Mouse (Mus musculus): ENCODE measurements at regions not wholly inside any gene's neighbourhood (a gene's known extent, or its start where the extent isn't known, plus 50 kb on each side); places are given as distances from the start of the nearest gene placed in this dataset.
A peak's percentile ranks its signal among the peaks of the same experiment; 100 is the strongest.

GRCm38 (mm10) chr2:53276435-53276834, 84.9 kb downstream of the Arl6ip6 start:
- Histone ChIP-seq H3K36me3 (ENCODE audit: control insufficient read depth, insufficient read depth, low read length) (no peaks in the 10 kb centered on the region), H3K9ac (ENCODE audit: low read depth, low read length) (no peak overlapping the region), H3K4me3 (ENCODE audit: low read length) (no peak overlapping the region), H3K9me3 (ENCODE audit: control insufficient read depth, low read length) (no peaks in the 10 kb centered on the region), H3K4me2 (ENCODE audit: low read depth, low read length) (no peak overlapping the region), H3K27me3 (replicated peaks; ENCODE audit: control insufficient read depth, insufficient read depth, low read length) (no peaks in the 10 kb centered on the region), H3K27ac (ENCODE audit: low read length) (no peak overlapping the region), H3K4me1 (ENCODE audit: control insufficient read depth, insufficient read depth, low read length) (no peaks in the 10 kb centered on the region)
- no peak for ATAC-seq
- 51% methylated on average over 1 of the region's 1 CpGs for WGBS

DNA sequence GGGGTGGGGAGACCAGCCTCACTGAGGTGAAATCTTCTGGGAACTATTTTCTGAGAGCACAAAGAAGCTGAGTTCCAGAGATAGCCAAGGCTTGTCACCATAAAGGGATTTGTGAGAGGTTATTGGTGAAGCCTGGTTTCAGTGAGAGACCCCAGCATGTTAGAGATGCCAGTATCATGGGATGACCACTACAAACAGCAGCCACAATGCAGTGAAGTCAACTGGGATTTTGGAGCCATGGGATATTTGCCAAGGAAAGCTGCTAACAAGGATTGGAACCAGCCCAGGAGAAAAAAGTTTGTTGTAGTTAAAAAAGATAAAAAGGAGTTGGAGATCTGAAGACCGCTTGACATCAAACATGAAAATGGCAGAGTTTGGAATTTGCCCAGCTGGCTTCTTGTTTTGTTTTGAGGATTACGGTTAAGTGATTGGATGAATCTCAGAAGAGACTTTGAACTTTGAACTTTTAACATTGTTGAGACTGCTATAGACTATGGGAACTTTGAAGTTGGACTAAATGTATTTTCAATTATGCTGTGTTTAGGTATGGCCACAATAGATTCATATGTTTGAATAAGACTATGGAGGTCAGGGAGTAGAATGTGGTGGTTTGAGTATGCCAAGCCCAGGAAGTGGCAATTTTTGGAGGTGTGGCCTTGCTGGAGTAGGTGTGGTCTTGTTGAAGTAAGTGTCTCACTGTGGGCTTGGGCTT, 110.3 kb downstream of the Arl6ip6 start:
- Histone ChIP-seq H3K4me3 (ENCODE audit: low read length) (no peak overlapping the region), H3K27me3 (replicated peaks; ENCODE audit: control insufficient read depth, insufficient read depth, low read length) (no peaks in the 10 kb centered on the region), H3K27ac (ENCODE audit: low read length) (no peak overlapping the region), H3K9me3 (ENCODE audit: control insufficient read depth, low read length) (no peaks in the 10 kb centered on the region), H3K4me2 (ENCODE audit: low read depth, low read length) (no peak overlapping the region), H3K9ac (ENCODE audit: low read depth, low read length) (no peak overlapping the region), H3K36me3 (ENCODE audit: control insufficient read depth, insufficient read depth, low read length) (no peaks in the 10 kb centered on the region), H3K4me1 (ENCODE audit: control insufficient read depth, insufficient read depth, low read length) (no peaks in the 10 kb centered on the region)
- ATAC-seq = no peak
- 80% methylated on average over 2 of the region's 2 CpGs for WGBS

- H3K9ac ChIP-seq (ENCODE audit: low read depth, low read length) = no peak overlapping the region
- no peaks in the 10 kb centered on the region for H3K4me1 ChIP-seq (ENCODE audit: control insufficient read depth, insufficient read depth, low read length)
- H3K36me3 ChIP-seq (ENCODE audit: control insufficient read depth, insufficient read depth, low read length) = no peaks in the 10 kb centered on the region
- H3K4me2 ChIP-seq (ENCODE audit: low read depth, low read length) = no peak overlapping the region
- ATAC-seq = no peak
- H3K27ac ChIP-seq (ENCODE audit: low read length) = no peak overlapping the region
- H3K27me3 ChIP-seq (replicated peaks; ENCODE audit: control insufficient read depth, insufficient read depth, low read length) = no peaks in the 10 kb centered on the region
- H3K9me3 ChIP-seq (ENCODE audit: control insufficient read depth, low read length) = no peaks in the 10 kb centered on the region
- 35% methylated on average over 6 of the region's 6 CpGs for WGBS
- no peak overlapping the region for H3K4me3 ChIP-seq (ENCODE audit: low read length)
Measured at GRCm38 (mm10) chr2:53330680-53331079, 139.2 kb downstream of the Arl6ip6 start.

- H3K27ac ChIP-seq (ENCODE audit: low read length) = no peak overlapping the region
- no peaks in the 10 kb centered on the region for H3K9me3 ChIP-seq (ENCODE audit: control insufficient read depth, low read length)
- no peaks in the 10 kb centered on the region for H3K4me1 ChIP-seq (ENCODE audit: control insufficient read depth, insufficient read depth, low read length)
- no peaks in the 10 kb centered on the region for H3K27me3 ChIP-seq (replicated peaks; ENCODE audit: control insufficient read depth, insufficient read depth, low read length)
- ATAC-seq = no peak
- no peak overlapping the region for H3K4me3 ChIP-seq (ENCODE audit: low read length)
- WGBS = 45% methylated on average over 2 of the region's 2 CpGs
- no peak overlapping the region for H3K4me2 ChIP-seq (ENCODE audit: low read depth, low read length)
- H3K9ac ChIP-seq (ENCODE audit: low read depth, low read length) = no peak overlapping the region
- H3K36me3 ChIP-seq (ENCODE audit: control insufficient read depth, insufficient read depth, low read length) = no peaks in the 10 kb centered on the region
Measured at GRCm38 (mm10) chr2:53359026-53359425, 167.5 kb downstream of the Arl6ip6 start.

DNA sequence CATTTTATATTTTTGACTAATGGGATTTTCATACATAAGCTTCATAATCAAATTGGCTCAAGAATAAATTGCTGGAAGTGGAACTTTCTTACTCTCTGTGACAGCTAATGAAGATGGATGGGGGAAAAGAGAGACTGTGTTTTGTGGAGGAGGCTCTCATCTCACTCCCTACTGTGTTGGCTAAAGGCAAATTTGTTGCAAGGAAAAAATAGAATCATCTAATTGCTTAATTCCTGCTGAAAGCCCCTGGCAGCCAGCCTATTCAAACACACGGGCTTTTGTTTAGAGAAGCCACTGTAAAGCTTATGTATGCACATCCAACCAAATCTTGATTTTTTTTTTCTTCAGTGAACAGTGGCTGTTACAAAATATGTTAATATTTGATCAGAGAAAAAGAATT, 190.8 kb downstream of the Arl6ip6 start:
- no peak overlapping the region for H3K9ac ChIP-seq (ENCODE audit: low read depth, low read length)
- no peaks in the 10 kb centered on the region for H3K4me1 ChIP-seq (ENCODE audit: control insufficient read depth, insufficient read depth, low read length)
- H3K36me3 ChIP-seq (ENCODE audit: control insufficient read depth, insufficient read depth, low read length) = no peaks in the 10 kb centered on the region
- WGBS = 5% methylated on average over 1 of the region's 1 CpGs
- H3K27me3 ChIP-seq (replicated peaks; ENCODE audit: control insufficient read depth, insufficient read depth, low read length) = no peaks in the 10 kb centered on the region
- H3K9me3 ChIP-seq (ENCODE audit: control insufficient read depth, low read length) = no peaks in the 10 kb centered on the region
- no peak overlapping the region for H3K4me3 ChIP-seq (ENCODE audit: low read length)
- no peak overlapping the region for H3K27ac ChIP-seq (ENCODE audit: low read length)
- peak; percentile 23; the same call in 1 of the 2 replicates for ATAC-seq
- H3K4me2 ChIP-seq (ENCODE audit: low read depth, low read length) = no peak overlapping the region

- ATAC-seq = no peak
- Histone ChIP-seq H3K9me3 (ENCODE audit: control insufficient read depth, low read length) (no peaks in the 10 kb centered on the region), H3K36me3 (ENCODE audit: control insufficient read depth, insufficient read depth, low read length) (no peaks in the 10 kb centered on the region), H3K27ac (ENCODE audit: low read length) (no peak overlapping the region), H3K4me3 (ENCODE audit: low read length) (no peak overlapping the region), H3K27me3 (replicated peaks; ENCODE audit: control insufficient read depth, insufficient read depth, low read length) (no peaks in the 10 kb centered on the region), H3K9ac (ENCODE audit: low read depth, low read length) (no peak overlapping the region), H3K4me2 (ENCODE audit: low read depth, low read length) (no peak overlapping the region), H3K4me1 (ENCODE audit: control insufficient read depth, insufficient read depth, low read length) (no peaks in the 10 kb centered on the region)
- 74% methylated on average over 8 of the region's 8 CpGs for WGBS
Measured at GRCm38 (mm10) chr2:53384545-53385176, 193.1 kb downstream of the Arl6ip6 start.

GRCm38 (mm10) chr2:53388652-53389051, 197.1 kb downstream of the Arl6ip6 start:
- H3K36me3 ChIP-seq (ENCODE audit: control insufficient read depth, insufficient read depth, low read length) = no peaks in the 10 kb centered on the region
- H3K4me2 ChIP-seq (ENCODE audit: low read depth, low read length) = no peak overlapping the region
- ATAC-seq = no peak
- H3K4me1 ChIP-seq (ENCODE audit: control insufficient read depth, insufficient read depth, low read length) = no peaks in the 10 kb centered on the region
- H3K27me3 ChIP-seq (replicated peaks; ENCODE audit: control insufficient read depth, insufficient read depth, low read length) = no peaks in the 10 kb centered on the region
- no peak overlapping the region for H3K4me3 ChIP-seq (ENCODE audit: low read length)
- H3K9ac ChIP-seq (ENCODE audit: low read depth, low read length) = no peak overlapping the region
- 84% methylated on average over 3 of the region's 3 CpGs for WGBS
- H3K27ac ChIP-seq (ENCODE audit: low read length) = no peak overlapping the region
- H3K9me3 ChIP-seq (ENCODE audit: control insufficient read depth, low read length) = no peaks in the 10 kb centered on the region

GRCm38 (mm10) chr2:53414471-53414870, 222.9 kb downstream of the Arl6ip6 start:
- no peaks in the 10 kb centered on the region for H3K4me1 ChIP-seq (ENCODE audit: control insufficient read depth, insufficient read depth, low read length)
- 88% methylated on average over 2 of the region's 2 CpGs for WGBS
- ATAC-seq = no peak

GRCm38 (mm10) chr2:53437046-53437815, 245.7 kb downstream of the Arl6ip6 start:
- 73% methylated on average over 5 of the region's 5 CpGs for WGBS
- H3K9ac ChIP-seq (ENCODE audit: low read depth, low read length) = no peak overlapping the region
- no peaks in the 10 kb centered on the region for H3K4me1 ChIP-seq (ENCODE audit: control insufficient read depth, insufficient read depth, low read length)
- no peak overlapping the region for H3K27ac ChIP-seq (ENCODE audit: low read length)
- no peaks in the 10 kb centered on the region for H3K36me3 ChIP-seq (ENCODE audit: control insufficient read depth, insufficient read depth, low read length)
- H3K9me3 ChIP-seq (ENCODE audit: control insufficient read depth, low read length) = no peaks in the 10 kb centered on the region
- no peak overlapping the region for H3K4me3 ChIP-seq (ENCODE audit: low read length)
- no peak overlapping the region for H3K4me2 ChIP-seq (ENCODE audit: low read depth, low read length)
- no peak for ATAC-seq
- H3K27me3 ChIP-seq (replicated peaks; ENCODE audit: control insufficient read depth, insufficient read depth, low read length) = no peaks in the 10 kb centered on the region

More at GRCm38 (mm10) chr2:53414471-53414870, 222.9 kb downstream of the Arl6ip6 start:
- Histone ChIP-seq H3K36me3 (ENCODE audit: control insufficient read depth, insufficient read depth, low read length) (no peaks in the 10 kb centered on the region), H3K27ac (ENCODE audit: low read length) (no peak overlapping the region), H3K27me3 (replicated peaks; ENCODE audit: control insufficient read depth, insufficient read depth, low read length) (no peaks in the 10 kb centered on the region), H3K9ac (ENCODE audit: low read depth, low read length) (no peak overlapping the region), H3K4me3 (ENCODE audit: low read length) (no peak overlapping the region), H3K4me2 (ENCODE audit: low read depth, low read length) (no peak overlapping the region), H3K9me3 (ENCODE audit: control insufficient read depth, low read length) (no peaks in the 10 kb centered on the region)
